Mouse (Mus musculus) heart, postnatal 0 days (tissue): Measurements from ENCODE around the gene Ccnd3. TPM values are rescaled to one million over a fixed set of nuclear protein-coding genes. Genes with fewer than 3 reads are reported as not detected.

Experiments
- ATAC-seq: fragments of 200-750 bp; cut with Nextera tagmentation; 2 replicates; pipeline ENCODE4 v1.8.0; 2017; ENCODE audit warnings: low read depth, moderate number of reproducible peaks, moderate library complexity; ENCODE audit not compliant: insufficient read depth
- DNase-seq: peaks from one replicate; pipeline ENCODE4 v3.0.0-alpha.2; 2016; ENCODE audit warnings: low spot score
- H3K27ac ChIP-seq: fragments of 300-500 bp; sonication (generic); 2 replicates; pipeline ENCODE4 v1.5.1; 2014; ENCODE audit warnings: low read depth, mild to moderate bottlenecking
- H3K27me3 ChIP-seq: fragments of 300-500 bp; sonication (generic); 2 replicates; pipeline ENCODE4 v1.6.1; 2014; ENCODE audit warnings: low read length, mixed read lengths; ENCODE audit not compliant: control insufficient read depth, insufficient read depth
- H3K36me3 ChIP-seq: fragments of 300-500 bp; sonication (generic); replicated peaks from 2 replicates; pipeline ENCODE4 v1.6.1; 2014; ENCODE audit warnings: low read length, mixed read lengths; ENCODE audit not compliant: control insufficient read depth, insufficient read depth
- H3K4me1 ChIP-seq: fragments of 300-500 bp; sonication (generic); 2 replicates; pipeline ENCODE4 v1.6.1; 2014; ENCODE audit warnings: antibody characterized with exemption; ENCODE audit not compliant: control insufficient read depth, insufficient read depth
- H3K4me2 ChIP-seq: fragments of 300-500 bp; sonication (generic); 2 replicates; pipeline ENCODE4 v1.6.1; 2014; ENCODE audit warnings: low read depth, mild to moderate bottlenecking, low read length, moderate library complexity
- H3K4me3 ChIP-seq: fragments of 300-500 bp; sonication (generic); 2 replicates; pipeline ENCODE4 v1.5.1; 2014; ENCODE audit warnings: low read depth, low read length
- H3K9ac ChIP-seq: fragments of 300-500 bp; sonication (generic); replicated peaks from 2 replicates; pipeline ENCODE4 v1.6.1; 2014; ENCODE audit warnings: low read depth, low read length, mixed read lengths
- H3K9me3 ChIP-seq: fragments of 300-500 bp; sonication (generic); replicated peaks from 2 replicates; pipeline ENCODE4 v1.6.1; 2016; ENCODE audit warnings: low read length; ENCODE audit not compliant: control insufficient read depth
- CTCF ChIP-seq: IDR thresholded peaks from 2 replicates; pipeline ENCODE4 v1.5.1; 2016; ENCODE audit warnings: antibody characterized with exemption, control low read depth, low read depth
- EP300 ChIP-seq: IDR thresholded peaks from 2 replicates; pipeline ENCODE4 v1.6.1; 2016; ENCODE audit warnings: antibody characterized with exemption, low read depth
- WGBS: fragments of 180-500 bp; shearing (Covaris S2); extraction: QIAGEN DNeasy Blood & Tissue Kit; methylation state at CpG from one replicate; pipeline ENCODE4 v1.1.7; 2014; 5-methylcytosine and 5-hydroxymethylcytosine counted together
- polyA plus RNA-seq: library from polyadenylated mRNA; unstranded; fragments of >200 nt; fragmentation: Nextera tagmentation; extraction: Ambion mirVana; gene quantifications from 2 replicates; pipeline ENCODE4 v1.2.1, GENCODE M21; 2015
- total RNA-seq: library from RNA; depleted of rRNA; stranded (reverse); fragments of >200 nt; gene quantifications from 2 replicates; pipeline ENCODE4 v1.2.3, GENCODE M21; 2014; ENCODE audit warnings: low replicate concordance

Gene Ccnd3
- total and polyA plus RNA-seq, 2 experiments from 2014 or later = 180 to 231 TPM

DNA sequence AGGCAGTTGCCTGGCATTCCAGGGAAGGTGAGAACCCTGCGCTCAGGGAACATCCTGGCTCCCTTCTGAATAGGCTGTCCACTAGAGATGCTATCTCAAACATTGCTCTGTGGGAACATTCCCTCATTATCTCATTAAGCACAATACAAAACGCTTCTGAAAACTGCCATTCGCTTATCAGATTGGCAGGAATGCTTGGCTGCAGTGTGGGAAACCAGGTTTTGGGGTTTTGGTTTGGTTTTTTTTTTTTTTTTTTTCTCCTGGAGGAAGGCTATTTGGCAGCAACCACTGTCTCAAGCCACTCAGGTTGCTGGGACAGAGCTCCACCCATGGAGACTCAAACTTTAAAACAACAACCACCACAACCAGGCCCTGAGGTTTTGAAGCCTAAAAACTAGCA lies 25.0 kb upstream of the Ccnd3 start:
- TF ChIP-seq EP300 = no peak
- TF ChIP-seq CTCF = no peak
- Histone ChIP-seq H3K36me3 (no peaks in the 10 kb centered on the region), H3K27me3 (no peaks in the 10 kb centered on the region), H3K9ac (no peak overlapping the region), H3K4me2 (no peak overlapping the region), H3K4me1 (0 out of 2 replicates have a peak, but pooled peaks cover 4% of the 10 kb centered on the region), H3K4me3 (no peak overlapping the region), H3K9me3 (no peaks in the 10 kb centered on the region), H3K27ac (peak overlapping the region; percentile 43)
- 27% methylated on average over 3 of the region's 3 CpGs for WGBS
- no peak for DNase-seq
- ATAC-seq = no peak

DNA sequence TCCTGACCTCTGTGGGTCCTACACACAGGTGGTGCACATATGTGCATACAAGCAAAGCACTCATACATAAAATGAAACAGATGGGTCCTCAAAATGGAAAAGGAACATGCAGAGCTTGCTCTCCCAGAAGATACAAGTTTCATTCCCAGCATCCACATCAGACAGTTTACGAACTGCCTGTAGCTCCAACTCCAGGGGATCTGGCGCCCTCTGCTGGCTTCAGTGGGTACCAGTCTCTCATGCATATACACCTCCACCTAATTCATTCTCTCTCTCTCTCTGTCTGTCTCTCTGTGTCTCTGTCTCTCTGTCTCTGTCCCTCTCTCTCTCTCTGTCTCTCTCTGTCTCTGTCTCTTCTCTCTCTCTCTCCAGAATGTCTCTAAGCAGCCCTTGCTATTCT lies 22.4 kb upstream of the Ccnd3 start:
- TF ChIP-seq CTCF (peak; percentile 77), EP300 (no peak)
- H3K4me1 ChIP-seq = 0 out of 2 replicates have a peak, but pooled peaks cover 8% of the 10 kb centered on the region
- no peaks in the 10 kb centered on the region for H3K36me3 ChIP-seq
- no peak overlapping the region for H3K9ac ChIP-seq
- no peaks in the 10 kb centered on the region for H3K9me3 ChIP-seq
- ATAC-seq (no peak), DNase-seq (no peak)
- H3K4me3 ChIP-seq = no peak overlapping the region
- 63% methylated on average over 2 of the region's 2 CpGs for WGBS
- no peaks in the 10 kb centered on the region for H3K27me3 ChIP-seq
- no peak overlapping the region for H3K4me2 ChIP-seq
- H3K27ac ChIP-seq = no peak overlapping the region

DNA sequence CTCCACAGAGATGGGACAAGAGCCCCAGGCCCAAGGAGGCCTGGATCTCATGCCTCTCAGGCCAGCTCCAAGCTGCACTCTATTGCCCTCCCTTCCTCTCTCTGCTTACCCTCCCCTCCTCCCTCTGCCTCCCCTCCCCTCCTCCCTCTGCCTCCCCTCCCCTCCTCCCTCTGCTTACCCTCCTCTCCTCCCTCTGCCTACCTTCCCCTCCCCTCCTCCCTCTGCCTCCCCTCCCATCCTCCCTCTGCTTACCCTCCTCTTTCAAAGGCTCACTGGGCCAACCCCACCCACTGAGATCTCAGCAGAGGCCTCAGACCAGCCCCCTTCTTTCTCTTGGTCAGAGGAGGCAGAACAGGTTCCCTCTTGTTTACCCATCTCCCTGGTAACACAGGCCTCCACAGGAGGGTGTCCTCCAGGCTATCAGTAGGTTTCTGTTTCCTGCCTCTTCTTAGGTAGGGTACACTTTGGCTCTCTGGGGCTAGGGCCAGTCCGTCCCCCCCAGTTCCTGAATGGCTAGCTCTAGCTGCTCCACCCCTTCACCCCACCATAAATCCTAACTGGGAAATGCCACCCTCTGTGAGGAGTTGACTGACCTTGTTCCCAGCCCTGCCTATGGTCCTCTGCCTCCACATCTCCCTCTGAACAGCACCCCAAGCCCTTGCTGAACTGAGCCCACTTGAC lies 20.5 kb upstream of the Ccnd3 start:
- Histone ChIP-seq H3K9ac (no peak overlapping the region), H3K27ac (no peak overlapping the region), H3K36me3 (peaks cover 15% of the 10 kb centered on the region), H3K27me3 (no peaks in the 10 kb centered on the region), H3K4me3 (no peak overlapping the region), H3K4me1 (0 out of 2 replicates have a peak, but pooled peaks cover 8% of the 10 kb centered on the region), H3K9me3 (no peaks in the 10 kb centered on the region), H3K4me2 (no peak overlapping the region)
- WGBS = 29% methylated on average over 1 of the region's 1 CpGs
- no peak for TF ChIP-seq EP300
- no peak for TF ChIP-seq CTCF
- DNase-seq (no peak), ATAC-seq (peak; percentile 45; the same call in 1 of the 2 replicates)

DNA sequence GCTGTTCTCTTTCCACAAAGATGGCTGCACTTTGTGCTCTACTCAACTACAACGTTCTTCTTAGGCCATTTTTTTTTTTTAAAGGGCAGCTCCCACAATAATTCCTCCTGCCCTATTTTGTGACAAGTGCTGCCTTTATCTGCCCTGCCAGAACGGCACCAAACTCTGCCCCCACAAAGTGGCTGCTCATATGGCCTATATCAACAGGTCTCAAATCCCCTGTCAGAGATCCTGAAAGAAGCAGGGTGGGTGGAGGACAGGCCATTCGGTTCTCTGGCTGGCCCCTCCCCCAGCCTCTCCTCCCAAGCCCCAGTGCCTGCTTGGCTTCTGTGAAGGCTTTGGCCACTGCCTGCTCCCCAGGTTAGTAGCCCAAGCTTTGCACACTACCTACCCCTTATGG lies 19.9 kb upstream of the Ccnd3 start:
- Histone ChIP-seq H3K9me3 (no peaks in the 10 kb centered on the region), H3K4me2 (no peak overlapping the region), H3K4me3 (no peak overlapping the region), H3K27ac (no peak overlapping the region), H3K27me3 (no peaks in the 10 kb centered on the region), H3K36me3 (peaks cover 21% of the 10 kb centered on the region), H3K9ac (no peak overlapping the region), H3K4me1 (0 out of 2 replicates have a peak, but pooled peaks cover 8% of the 10 kb centered on the region)
- no peak for ATAC-seq
- TF ChIP-seq CTCF (no peak), EP300 (no peak)
- DNase-seq = no peak
- WGBS = 7% methylated on average over 3 of the region's 3 CpGs

DNA sequence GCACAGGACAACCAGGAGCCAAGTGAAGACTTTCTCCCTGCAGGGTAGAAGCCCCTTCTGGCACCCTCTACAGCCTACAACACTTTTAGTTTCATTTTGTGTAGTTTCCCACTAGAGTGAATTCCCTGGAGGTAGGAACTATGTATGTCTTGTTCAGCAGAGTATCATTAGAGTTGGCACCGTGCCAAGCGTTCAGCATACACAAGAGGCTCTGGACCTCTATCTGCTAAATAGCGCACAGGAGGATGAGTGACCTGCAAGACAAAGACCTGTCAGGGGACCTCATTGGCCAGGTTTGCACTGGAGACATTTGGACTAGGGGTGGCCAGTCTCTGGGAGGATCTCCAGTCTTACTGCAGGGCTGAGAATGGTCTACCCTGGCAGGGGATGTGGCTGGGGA lies 19.1 kb upstream of the Ccnd3 start:
- WGBS = 45% methylated on average over 3 of the region's 3 CpGs
- DNase-seq (no peak), ATAC-seq (no peak)
- H3K9ac ChIP-seq = no peak overlapping the region
- H3K4me3 ChIP-seq = no peak overlapping the region
- H3K4me1 ChIP-seq = 0 out of 2 replicates have a peak, but pooled peaks cover 8% of the 10 kb centered on the region
- no peaks in the 10 kb centered on the region for H3K9me3 ChIP-seq
- H3K27ac ChIP-seq = no peak overlapping the region
- TF ChIP-seq EP300 = no peak
- no peak for TF ChIP-seq CTCF
- no peaks in the 10 kb centered on the region for H3K27me3 ChIP-seq
- no peak overlapping the region for H3K4me2 ChIP-seq
- H3K36me3 ChIP-seq = peaks cover 29% of the 10 kb centered on the region

DNA sequence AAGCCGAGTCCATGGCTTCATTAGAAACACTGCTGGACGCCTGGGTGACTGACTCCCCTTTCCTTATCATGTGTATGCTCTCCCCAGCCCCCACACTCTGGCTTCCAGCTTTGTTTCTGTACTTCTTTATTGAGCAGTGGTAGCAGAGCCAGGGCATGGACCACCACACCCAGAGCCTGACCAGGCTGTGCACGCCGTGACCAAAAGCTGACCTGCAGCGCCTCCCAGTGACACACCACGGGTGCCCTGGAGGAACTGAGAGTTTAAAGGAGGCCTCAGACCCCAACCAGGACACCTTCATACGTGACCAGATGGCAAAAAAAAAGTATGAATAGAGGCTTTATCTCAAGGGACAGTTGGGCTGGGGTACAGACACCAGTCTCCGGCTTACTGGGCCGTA lies 14.1 kb upstream of the Ccnd3 start:
- ATAC-seq (no peak), DNase-seq (no peak)
- TF ChIP-seq CTCF (peak; percentile 17; the same call in 1 of the 2 replicates), EP300 (no peak)
- 73% methylated on average over 9 of the region's 9 CpGs for WGBS
- no peak overlapping the region for H3K27ac ChIP-seq
- peaks cover 77% of the 10 kb centered on the region for H3K36me3 ChIP-seq
- H3K9me3 ChIP-seq = no peaks in the 10 kb centered on the region
- H3K4me1 ChIP-seq = no peaks in the 10 kb centered on the region
- no peak overlapping the region for H3K4me3 ChIP-seq
- no peak overlapping the region for H3K4me2 ChIP-seq
- no peaks in the 10 kb centered on the region for H3K27me3 ChIP-seq
- H3K9ac ChIP-seq = no peak overlapping the region
